Mouse (Mus musculus) CH12.LX (cell line): Measurements from ENCODE around the gene Ecm1. TPM values are rescaled to one million over a fixed set of nuclear protein-coding genes. Genes with fewer than 3 reads are reported as not detected.

ENCODE experiments used
- DNase-seq: peaks from one replicate; pipeline ENCODE4 v3.0.0-alpha.2; 2013; ENCODE audit errors: extremely low read depth
- H3K27ac ChIP-seq: 2 replicates; pipeline ENCODE4 v1.5.1; 2012; ENCODE audit warnings: low read depth, mild to moderate bottlenecking, control low read depth, moderate library complexity; ENCODE audit not compliant: insufficient read depth
- H3K27me3 ChIP-seq: replicated peaks from 2 replicates; pipeline ENCODE3; 2012; ENCODE audit warnings: inconsistent platforms
- H3K36me3 ChIP-seq, 2 experiments: replicated peaks in 1 of 2; 2 replicates each; pipeline versions ENCODE3 to v1.6.1; 2012; ENCODE audit warnings: inconsistent platforms in 1 of 2, low read length in 1 of 2, mild to moderate bottlenecking in 1 of 2, mixed read lengths in 1 of 2, moderate library complexity in 1 of 2; ENCODE audit not compliant: control insufficient read depth in 1 of 2, insufficient read depth in 1 of 2
- H3K4me1 ChIP-seq, 2 experiments: 2 replicates each; pipeline ENCODE4 v1.6.1; 2012; ENCODE audit warnings: inconsistent platforms in 1 of 2, moderate library complexity in 1 of 2; ENCODE audit not compliant: insufficient read depth in 2 of 2, control insufficient read depth in 1 of 2
- H3K4me2 ChIP-seq: 2 replicates; pipeline ENCODE4 v1.6.1; 2012; ENCODE audit warnings: low read depth, mild to moderate bottlenecking, control low read depth; ENCODE audit not compliant: poor library complexity, insufficient read depth, severe bottlenecking
- H3K4me3 ChIP-seq, 3 experiments: fragments of 150-350 bp in 1 of 3; sonication (generic) in 1 of 3; replicated peaks in 1 of 3; 2 replicates each; pipeline versions ENCODE3 to v1.5.1; 2011 to 2012; ENCODE audit warnings: low read depth in 2 of 3, low read length in 2 of 3, mild to moderate bottlenecking in 2 of 3, moderate library complexity in 2 of 3, control low read depth in 1 of 3, improper control_type of control experiment in 1 of 3, inconsistent platforms in 1 of 3, mixed read lengths in 1 of 3; ENCODE audit not compliant: poor library complexity in 1 of 3
- H3K79me2 ChIP-seq: replicated peaks from 2 replicates; pipeline ENCODE4 v1.6.1; 2012; ENCODE audit warnings: mild to moderate bottlenecking, moderate library complexity; ENCODE audit not compliant: control insufficient read depth, poor library complexity, insufficient read depth, severe bottlenecking; ENCODE audit errors: extremely low read depth
- H3K9ac ChIP-seq: 2 replicates; pipeline ENCODE4 v1.6.1; 2012; ENCODE audit warnings: low read depth, mild to moderate bottlenecking, control low read depth, moderate library complexity; ENCODE audit not compliant: insufficient read depth
- H3K9me3 ChIP-seq: replicated peaks from 2 replicates; pipeline ENCODE3; 2012; ENCODE audit warnings: low read length, inconsistent platforms, mixed read lengths
- BHLHE40 ChIP-seq: IDR thresholded peaks from 2 replicates; pipeline ENCODE4 v1.6.1; 2011; ENCODE audit warnings: mild to moderate bottlenecking, low read depth, low read length, improper control_type of control experiment
- CHD1 ChIP-seq: IDR thresholded peaks from 2 replicates; pipeline ENCODE4 v1.6.1; 2012; ENCODE audit warnings: low read depth, low read length, improper control_type of control experiment, inconsistent platforms
- CHD2 ChIP-seq: IDR thresholded peaks from 2 replicates; pipeline ENCODE4 v1.6.1; 2011; ENCODE audit warnings: low read length, improper control_type of control experiment
- E2F4 ChIP-seq: IDR thresholded peaks from 2 replicates; pipeline ENCODE4 v1.6.1; 2011; ENCODE audit warnings: low read depth, low read length, improper control_type of control experiment; ENCODE audit not compliant: insufficient replicate concordance
- GABPA ChIP-seq: IDR thresholded peaks from 2 replicates; pipeline ENCODE4 v1.6.1; 2012; ENCODE audit warnings: low read depth, low read length, improper control_type of control experiment, inconsistent platforms; ENCODE audit not compliant: insufficient replicate concordance
- IRF4 ChIP-seq: IDR thresholded peaks from 2 replicates; pipeline ENCODE4 v1.6.1; 2014; ENCODE audit warnings: low read depth, mild to moderate bottlenecking, inconsistent platforms, low read length, improper control_type of control experiment
- KAT2A ChIP-seq: IDR thresholded peaks from 2 replicates; pipeline ENCODE4 v1.6.1; 2012; ENCODE audit warnings: low read length, improper control_type of control experiment, inconsistent platforms; ENCODE audit not compliant: insufficient replicate concordance
- MAX ChIP-seq: IDR thresholded peaks from 2 replicates; pipeline ENCODE4 v1.6.1; 2011; ENCODE audit warnings: low read length, improper control_type of control experiment
- MAZ ChIP-seq: IDR thresholded peaks from 2 replicates; pipeline ENCODE4 v1.6.1; 2012; ENCODE audit warnings: low read depth, mild to moderate bottlenecking, inconsistent platforms, low read length, improper control_type of control experiment, moderate library complexity
- MEF2A ChIP-seq: IDR thresholded peaks from 2 replicates; pipeline ENCODE4 v1.6.1; 2014; ENCODE audit warnings: low read depth, mild to moderate bottlenecking, inconsistent platforms, low read length, improper control_type of control experiment, borderline replicate concordance
- NRF1 ChIP-seq: IDR thresholded peaks from 2 replicates; pipeline ENCODE4 v1.6.1; 2014; ENCODE audit warnings: low read depth, mild to moderate bottlenecking, inconsistent platforms, low read length, improper control_type of control experiment, moderate library complexity
- TBP ChIP-seq: conservative IDR thresholded peaks from 2 replicates; pipeline ENCODE4 v1.6.1; 2011; ENCODE audit warnings: low read depth, low read length, improper control_type of control experiment
- UBTF ChIP-seq: IDR thresholded peaks from 2 replicates; pipeline ENCODE4 v1.6.1; 2012; ENCODE audit warnings: low read depth, mild to moderate bottlenecking, inconsistent platforms, low read length, improper control_type of control experiment, moderate library complexity
- ZKSCAN1 ChIP-seq: IDR thresholded peaks from 2 replicates; pipeline ENCODE4 v1.6.1; 2012; ENCODE audit warnings: low read depth, inconsistent platforms, low read length, improper control_type of control experiment, borderline replicate concordance
- dilution Hi-C: fragments of 300-500 bp; cut with MboI; formaldehyde crosslinking; loops from 2 replicates; pipeline ENCODE4 v1.14.3; 2020; ENCODE audit warnings: low sequenced_read_pairs; ENCODE audit not compliant: extremely low pct_unique_long_range_greater_than_20kb, extremely low pct_ligation_motif_present
- in situ Hi-C: fragments of 300-500 bp; cut with MboI; formaldehyde crosslinking; loops from 3 replicates; pipeline ENCODE4 v1.14.3; 2019; ENCODE audit warnings: low sequenced_read_pairs, low pct_ligation_motif_present, low pct_unique_long_range_greater_than_20kb, mixed read lengths
- polyA plus RNA-seq: library from polyadenylated mRNA; unstranded; fragments of >175 nt; gene quantifications from 2 replicates; pipeline ENCODE4 v1.2.1, GENCODE M21; 2012; ENCODE audit warnings: low read depth; ENCODE audit not compliant: insufficient read length
- total RNA-seq, 2 experiments: library from RNA; depleted of rRNA; stranded (reverse); fragments of 300-350 nt in 1 of 2; fragments of >200 nt in 1 of 2; gene quantifications; 2 replicates each; pipeline ENCODE4 v1.2.3; 2012 to 2014

The Ecm1 gene
- total and polyA plus RNA-seq, 3 experiments, result 0.40 to 4.0 (median 0.42) TPM

DNA sequence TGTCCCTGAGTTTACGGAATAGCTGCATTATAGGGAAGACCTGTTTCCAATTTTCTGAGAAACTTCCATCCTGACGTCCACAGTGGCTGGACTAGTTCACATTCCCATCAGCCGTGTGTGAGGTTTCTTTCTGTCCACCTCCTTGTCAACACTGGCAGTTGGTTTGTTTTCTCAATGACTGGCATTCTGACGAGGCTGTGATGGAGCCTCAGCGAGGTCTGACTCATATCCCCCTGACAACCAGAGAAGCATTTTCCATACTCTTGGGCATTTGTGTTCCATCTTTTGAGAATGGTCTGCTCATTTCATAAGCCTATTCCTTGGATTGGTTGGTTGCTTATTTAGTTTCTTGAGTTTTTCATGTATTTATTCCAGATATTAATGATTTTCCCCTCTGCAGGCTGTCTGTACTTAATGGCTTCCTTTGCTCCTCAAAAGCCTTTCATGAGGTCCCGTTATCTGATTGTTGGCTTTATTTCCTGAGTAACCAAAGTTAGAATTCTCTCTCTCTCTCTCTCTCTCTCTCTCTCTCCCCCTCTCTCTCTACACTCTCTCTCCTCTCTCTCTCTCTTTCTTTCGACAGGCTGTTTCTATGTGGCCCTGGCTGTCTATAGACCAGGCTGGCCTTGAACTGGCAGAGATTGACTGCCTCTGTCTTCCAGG is 12.5 kb downstream of the Ecm1 start:
- H3K79me2 ChIP-seq, result no peaks in the 10 kb centered on the region
- no peaks in the 10 kb centered on the region for H3K4me1 ChIP-seq
- no peak overlapping the region for H3K9ac ChIP-seq
- no peaks in the 10 kb centered on the region for H3K9me3 ChIP-seq
- no peaks in the 10 kb centered on the region for H3K27me3 ChIP-seq
- no peaks in the 10 kb centered on the region for H3K36me3 ChIP-seq
- no peak for DNase-seq
- in situ Hi-C loops, result no loop called here
- H3K27ac ChIP-seq, result no peak overlapping the region
- H3K4me3 ChIP-seq, result no peak overlapping the region
- TF ChIP-seq CHD1 (no peak), BHLHE40 (no peak), NRF1 (no peak), TBP (no peak), KAT2A (no peak), ZKSCAN1 (no peak), IRF4 (no peak), UBTF (no peak), MEF2A (no peak), MAZ (no peak), MAX (no peak), GABPA (no peak), CHD2 (no peak)
- TF ChIP-seq, all 38 proteins: peak for 0
- dilution Hi-C loops, result no loop called here
- no peak overlapping the region for H3K4me2 ChIP-seq

DNA sequence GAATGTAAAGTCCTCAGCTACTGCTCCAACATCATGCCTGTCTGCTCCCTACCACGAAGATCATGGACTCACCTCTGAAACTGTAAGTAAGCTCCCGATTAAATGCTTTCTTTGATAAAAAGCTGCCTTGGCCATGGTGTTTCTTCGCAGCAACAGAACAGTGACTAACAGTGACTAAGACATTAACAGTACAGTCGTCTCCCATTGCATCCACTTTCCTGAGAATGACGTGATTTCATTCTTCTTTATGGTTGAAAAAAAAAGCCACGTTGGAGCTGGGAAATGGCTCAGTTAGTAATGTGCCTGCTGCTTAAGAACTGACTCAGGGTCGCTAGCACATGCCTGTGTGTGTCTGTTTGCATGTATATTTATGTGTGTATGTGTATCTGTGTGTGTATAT is 13.5 kb downstream of the Ecm1 start:
- no peaks in the 10 kb centered on the region for H3K36me3 ChIP-seq
- no peaks in the 10 kb centered on the region for H3K79me2 ChIP-seq
- dilution Hi-C loops (no loop called here), in situ Hi-C loops (no loop called here)
- TF ChIP-seq BHLHE40 (no peak), E2F4 (no peak)
- no peaks in the 10 kb centered on the region for H3K27me3 ChIP-seq
- H3K9me3 ChIP-seq, result no peaks in the 10 kb centered on the region
- no peak overlapping the region for H3K27ac ChIP-seq
- no peak overlapping the region for H3K4me2 ChIP-seq
- no peak overlapping the region for H3K9ac ChIP-seq
- no peak overlapping the region for H3K4me3 ChIP-seq
- no peaks in the 10 kb centered on the region for H3K4me1 ChIP-seq
- no peak for DNase-seq
